Mouse (Mus musculus) lung, adult 2 months (tissue): Measurements from ENCODE around the gene Gm3095. TPM values are rescaled to one million over a fixed set of nuclear protein-coding genes. Genes with fewer than 3 reads are reported as not detected.
"Not testable (repeated sequence)": the region's sequence is repeated elsewhere in the genome, so short reads cannot be mapped to it uniquely, and the experiment has no call there.

ENCODE experiments used
- DNase-seq: peaks from one replicate; pipeline ENCODE4 v3.0.0; 2022
- H3K4me1 ChIP-seq: fragments of 200-500 bp; 2 replicates; pipeline ENCODE4 v1.6.1; 2011; ENCODE audit warnings: low read length; ENCODE audit not compliant: control insufficient read depth, insufficient read depth
- H3K4me3 ChIP-seq: fragments of 200-500 bp; replicated peaks from 2 replicates; pipeline ENCODE3; 2011; ENCODE audit warnings: low read depth, mild to moderate bottlenecking, control low read depth, low read length; ENCODE audit errors: extremely low read depth
- WGBS: fragments of 180-500 bp; shearing (Covaris S2); methylation state at CpG from one replicate; pipeline ENCODE4 v1.1.7; 2018; 5-methylcytosine and 5-hydroxymethylcytosine counted together
- polyA plus RNA-seq: library from polyadenylated mRNA; depleted of rRNA; stranded (reverse); fragments of >200 nt; gene quantifications from 2 replicates; pipeline ENCODE4 v1.2.3, GENCODE M21; 2012; rRNA removed

Gm3095 gene
- polyA plus RNA-seq, result 0.07 TPM in 1 of 2 replicates, not detected in the other

DNA sequence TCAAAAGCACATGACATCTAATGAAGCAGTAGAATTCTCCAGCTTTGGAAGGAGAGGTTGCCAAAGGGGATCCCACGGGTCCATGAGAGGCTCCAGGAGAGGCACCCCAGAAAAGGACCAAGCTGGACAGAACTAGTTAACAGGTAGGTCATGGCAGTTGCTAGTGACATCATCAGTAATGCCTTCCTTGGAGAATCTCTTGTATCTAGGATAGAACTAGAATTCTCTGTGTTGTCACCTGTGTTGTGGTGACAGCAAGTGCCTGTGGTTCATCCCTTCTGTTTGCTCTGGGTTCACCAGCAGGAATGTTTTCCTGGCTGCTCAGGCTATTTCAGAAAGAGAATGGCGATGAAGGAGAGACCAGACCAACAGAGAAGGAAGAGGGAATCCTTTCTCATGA lies at the start of gene Gm3095:
TSS of gene Gm3095 (plus strand) at position 301 of the 400 bp plus-strand sequence.
- H3K4me3 ChIP-seq, H3K4me1 ChIP-seq, DNase-seq: not testable (repeated sequence)
- no CpG with 5 or more reads among the region's 2 CpGs for WGBS

DNA sequence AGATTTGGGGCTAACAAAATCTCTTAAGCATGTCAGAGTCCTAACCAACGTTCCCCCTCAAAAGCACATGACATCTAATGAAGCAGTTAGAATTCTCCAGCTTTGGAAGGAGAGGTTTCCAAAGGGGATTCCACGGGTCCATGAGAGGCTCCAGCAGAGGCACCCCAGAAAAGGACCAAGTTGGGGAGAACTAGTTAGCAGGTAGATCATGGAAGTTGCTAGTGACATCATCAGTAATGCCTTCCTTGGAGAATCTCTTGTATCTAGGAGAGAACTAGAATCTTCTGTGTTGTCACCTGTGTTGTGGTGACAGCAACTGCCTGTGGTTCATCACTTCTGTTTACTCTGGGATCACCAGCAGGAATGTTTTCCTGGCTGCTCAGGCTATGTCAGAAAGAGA lies 31.9 kb upstream of the Gm3095 start, which contains the start of gene Gm3029:
TSS of gene Gm3029 (plus strand) at position 301 of the 400 bp plus-strand sequence.
- not testable (repeated sequence) for H3K4me1 ChIP-seq, DNase-seq, H3K4me3 ChIP-seq
- 46% methylated on average over 1 of the region's 2 CpGs for WGBS

DNA sequence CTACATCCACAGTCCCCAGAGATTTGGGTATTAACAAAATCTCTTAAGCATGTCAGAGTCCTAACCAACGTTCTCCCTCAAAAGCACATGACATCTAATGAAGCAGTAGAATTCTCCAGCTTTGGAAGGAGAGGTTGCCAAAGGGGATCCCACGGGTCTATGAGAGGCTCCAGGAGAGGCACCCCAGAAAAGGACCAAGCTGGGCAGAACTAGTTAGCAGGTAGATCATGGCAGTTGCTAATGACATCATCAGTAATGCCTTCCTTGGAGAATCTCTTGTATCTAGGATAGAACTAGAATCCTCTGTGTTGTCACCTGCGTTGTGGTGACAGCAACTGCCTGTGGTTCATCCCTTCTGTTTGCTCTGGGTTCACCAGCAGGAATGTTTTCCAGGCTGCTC lies 34.7 kb downstream of the Gm3095 start, which contains the start of gene Gm3099:
TSS of gene Gm3099 (plus strand) at position 301 of the 400 bp plus-strand sequence.
- not testable (repeated sequence) for DNase-seq, H3K4me1 ChIP-seq, H3K4me3 ChIP-seq
- WGBS, result 69% methylated on average over 1 of the region's 3 CpGs

Other genes with a start within 250 kb of the Gm3095 start
- gene Gm3002, start 153.5 kb upstream of the Gm3095 start, polyA plus RNA-seq, result 0.17 TPM in 1 of 2 replicates, not detected in the other
- gene Gm3033, start 117.3 kb upstream of the Gm3095 start, polyA plus RNA-seq, result not detected in 2 replicates
- not detected in 2 replicates for gene Gm2916, start 79.4 kb upstream of the Gm3095 start, polyA plus RNA-seq
- not detected in 2 replicates for gene Gm3029, start 31.8 kb upstream of the Gm3095 start, polyA plus RNA-seq
- not detected in 2 replicates for gene Gm3099, start 34.8 kb downstream of the Gm3095 start, polyA plus RNA-seq
- gene Gm5796, start 60.4 kb downstream of the Gm3095 start, polyA plus RNA-seq, result not detected in 2 replicates
- not detected in 2 replicates for gene Gm3115, start 120.6 kb downstream of the Gm3095 start, polyA plus RNA-seq
- not detected in 2 replicates for gene Gm8108, start 147.0 kb downstream of the Gm3095 start, polyA plus RNA-seq
- gene Gm3127, start 201.5 kb downstream of the Gm3095 start, polyA plus RNA-seq, result not detected in 2 replicates
- gene Gm2974, start 219.0 kb downstream of the Gm3095 start, polyA plus RNA-seq, result 0.26 TPM in 1 of 2 replicates, not detected in the other